Mouse (Mus musculus) granulocyte monocyte progenitor cell, adult 5-6 weeks (primary cell): ENCODE results near the gene Kctd6. TPM values are rescaled to one million over a fixed set of nuclear protein-coding genes. Genes with fewer than 3 reads are reported as not detected.

Experiments used
- ATAC-seq: replicated peaks from 2 replicates; pipeline ENCODE4 v1.8.0; 2016; ENCODE audit warnings: mild to moderate bottlenecking, moderate TSS enrichment, inconsistent platforms; ENCODE audit not compliant: poor library complexity, severe bottlenecking
- total RNA-seq, 2 experiments: library from RNA; stranded (forward) in 1 of 2; stranded (reverse) in 1 of 2; fragments of 200-712, 200-1000 nt in 1 of 2; fragments of >200 nt in 1 of 2; fragmentation: Nextera tagmentation in 1 of 2; gene quantifications; 2 replicates each; pipeline ENCODE4 v1.2.3; 2014 to 2017

Kctd6 gene
- total RNA-seq, 2 experiments from 2014 or later: 6.2 to 6.6 TPM

DNA sequence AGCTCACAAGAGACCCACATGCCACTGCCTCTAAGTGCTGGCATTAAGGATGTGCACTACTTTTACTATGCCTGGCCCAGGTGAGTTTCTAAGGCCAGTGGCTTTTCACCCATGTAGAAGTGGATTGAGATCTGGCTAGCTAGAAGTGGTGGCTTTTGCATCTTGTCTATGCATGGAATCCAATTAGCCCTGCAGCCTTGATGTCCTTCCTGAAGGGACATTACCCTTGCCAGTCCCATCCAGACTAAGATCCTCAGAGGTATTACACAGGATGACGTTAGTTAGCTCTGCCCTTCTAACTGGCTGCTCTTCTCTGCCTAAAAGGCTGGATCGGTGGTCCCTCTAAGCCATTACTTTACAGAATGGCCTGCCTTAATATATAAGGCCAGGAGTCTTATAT lies 944 bp upstream of the Kctd6 start:
- ATAC-seq: no peak

DNA sequence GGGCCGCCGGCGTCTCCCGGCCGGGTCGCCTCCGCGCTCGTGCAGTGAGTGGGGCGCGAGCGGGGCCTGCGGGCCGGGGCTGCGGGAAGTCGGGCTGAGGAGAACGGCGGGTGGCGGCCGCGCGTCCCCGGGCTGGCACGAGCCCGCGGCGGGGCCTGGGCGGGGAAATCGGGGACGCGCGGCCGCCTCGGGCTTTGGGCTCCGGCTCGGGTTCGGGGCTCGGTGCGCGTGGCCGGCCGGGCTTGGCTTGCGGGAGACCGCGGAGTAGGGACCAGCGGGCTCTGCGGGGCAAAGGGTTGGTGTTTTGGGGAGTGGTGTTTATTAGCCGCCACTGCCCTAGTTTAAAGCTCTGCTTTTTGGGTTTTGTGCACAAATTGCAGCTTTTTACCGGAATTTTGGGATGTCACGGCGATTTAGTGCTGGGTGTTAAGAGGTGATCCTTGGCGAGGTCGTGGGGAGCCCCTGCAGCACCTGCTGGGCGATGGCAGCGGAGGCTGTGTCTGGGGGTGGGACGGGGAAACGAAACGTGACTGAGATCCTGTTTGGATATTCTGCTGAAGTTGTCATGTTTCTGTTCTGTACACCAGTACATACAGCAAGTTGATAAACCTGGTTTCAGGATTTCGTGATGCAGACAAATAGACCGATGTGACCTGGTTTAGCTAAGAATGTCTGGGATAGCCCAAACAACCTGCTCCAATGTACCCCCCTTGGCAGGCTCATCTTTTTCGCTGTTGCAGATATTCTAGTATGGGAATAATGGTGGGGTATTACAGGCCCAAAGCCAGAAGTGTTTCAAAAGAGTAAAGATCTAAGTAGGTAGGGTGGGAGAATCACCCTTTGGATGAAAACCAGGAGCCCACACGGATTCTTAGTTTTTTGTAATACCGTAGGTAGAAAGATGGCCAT lies 613 bp downstream of the Kctd6 start:
- ATAC-seq: peak; percentile 31

DNA sequence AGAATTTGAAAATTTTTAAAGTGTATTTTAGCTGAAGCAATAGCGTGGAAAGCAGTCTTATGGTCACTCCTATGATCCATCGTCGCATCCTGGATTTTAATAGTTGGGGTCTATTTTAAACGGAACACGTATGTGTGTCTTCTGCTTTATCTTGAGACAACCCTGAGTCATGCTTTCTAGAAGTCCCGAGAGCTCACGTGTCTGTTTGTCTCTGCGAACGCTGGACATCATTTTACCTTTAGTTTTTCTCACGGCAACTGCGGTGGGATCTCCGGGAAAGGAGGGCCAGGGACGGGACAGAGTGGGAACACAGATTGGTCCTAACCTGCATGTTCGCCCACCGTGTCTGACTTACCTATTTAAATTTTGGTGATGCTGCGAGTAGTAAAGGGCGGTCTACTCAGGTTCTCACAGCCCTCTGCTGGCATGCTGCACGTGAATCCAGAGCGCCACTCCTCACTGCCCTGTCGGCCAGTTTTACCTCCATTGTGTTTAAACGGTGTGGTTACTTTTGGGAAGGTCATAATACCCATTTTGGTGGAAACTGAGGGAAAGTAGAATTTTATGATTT lies 1.4 kb downstream of the Kctd6 start:
- ATAC-seq: no peak

DNA sequence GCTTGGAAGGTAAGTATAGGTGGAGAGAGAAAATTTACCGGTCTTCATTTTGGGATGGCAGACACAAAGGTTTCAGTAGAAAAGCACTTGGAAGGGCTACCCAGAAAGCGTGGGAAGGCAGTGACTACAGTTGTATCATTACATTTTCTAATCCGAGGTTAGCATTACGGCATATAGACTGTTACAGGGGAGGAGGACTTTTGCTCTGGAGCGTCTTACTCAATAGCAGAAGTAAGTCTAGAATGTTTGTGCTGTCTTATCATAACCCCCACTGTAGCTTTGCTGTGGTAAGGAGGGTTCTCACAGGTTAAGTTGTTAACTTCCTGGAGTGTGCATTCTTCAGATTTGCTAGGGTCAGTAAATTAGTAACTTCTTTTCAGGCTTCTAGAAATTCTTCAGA lies 2.2 kb downstream of the Kctd6 start:
- peak; percentile 51 for ATAC-seq

DNA sequence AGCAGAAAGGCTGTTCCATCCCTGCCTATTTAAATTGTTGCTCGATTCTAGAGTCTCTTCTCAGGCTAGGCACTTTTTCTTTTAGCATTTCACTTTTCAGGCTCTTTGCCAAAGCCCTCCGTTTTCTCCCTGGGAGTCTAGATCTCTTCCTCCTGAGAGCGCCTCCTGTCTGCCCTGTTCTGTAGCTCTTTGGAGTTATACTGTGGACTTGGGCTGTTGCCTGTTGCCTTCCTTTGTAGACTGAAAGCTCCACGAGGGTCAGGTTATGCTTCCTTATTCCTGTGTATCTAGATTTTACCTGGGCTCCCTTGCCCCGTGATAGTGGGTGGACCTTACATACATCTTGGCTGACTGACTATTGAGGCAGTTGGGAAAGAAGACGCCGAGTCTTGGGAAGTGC lies 4.3 kb downstream of the Kctd6 start:
- no peak for ATAC-seq

DNA sequence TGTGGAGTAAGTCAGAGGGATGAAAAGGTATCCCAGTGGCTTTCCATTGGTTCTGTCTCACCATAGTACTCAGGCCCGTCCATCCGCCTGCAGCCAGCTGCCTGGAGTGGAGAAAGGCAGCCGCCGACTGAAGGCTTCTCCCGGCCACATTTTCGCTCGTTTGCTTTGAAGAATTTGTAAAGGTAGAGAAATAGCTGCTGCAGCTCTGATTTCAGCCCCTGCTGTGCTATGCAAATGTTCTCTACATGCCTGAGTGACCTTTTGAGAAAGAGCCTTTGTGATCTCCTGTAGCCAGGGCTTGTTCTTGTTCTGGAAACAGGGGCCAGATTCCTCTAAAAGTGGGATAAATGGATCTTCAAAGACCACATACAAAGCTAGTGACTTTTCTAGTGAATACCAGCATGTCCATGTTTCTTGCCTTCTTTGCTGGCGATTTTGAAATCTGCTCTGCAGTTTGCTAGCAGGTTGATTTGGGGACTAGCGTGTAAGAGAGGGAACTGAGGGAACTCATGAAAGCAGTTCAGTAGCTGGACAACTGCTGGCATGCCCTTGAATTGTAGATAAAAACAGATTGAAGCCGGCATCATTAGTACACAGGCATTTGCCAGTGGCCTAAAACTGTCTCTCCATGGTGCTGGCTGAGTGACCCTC lies 4.9 kb downstream of the Kctd6 start:
- no peak for ATAC-seq

DNA sequence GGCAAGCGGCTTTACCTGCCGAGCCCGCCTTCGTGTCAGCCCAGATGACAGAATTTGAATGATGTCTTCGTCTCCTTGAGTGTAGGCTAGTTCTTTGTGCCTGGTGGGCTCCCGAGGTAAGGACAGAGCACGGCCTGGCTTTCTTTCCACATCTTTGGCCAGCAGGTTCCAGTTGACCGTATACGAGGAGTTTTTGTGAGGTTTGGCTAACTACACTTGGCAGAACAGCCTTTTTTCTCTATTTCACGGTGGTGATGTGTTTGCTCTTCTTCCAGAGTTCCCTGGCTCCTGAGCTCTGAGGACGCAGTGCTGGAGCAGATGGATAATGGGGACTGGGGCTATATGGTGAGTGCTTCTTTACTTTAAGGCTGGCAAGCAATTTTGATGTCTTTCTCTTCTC lies 5.9 kb downstream of the Kctd6 start:
- no peak for ATAC-seq

DNA sequence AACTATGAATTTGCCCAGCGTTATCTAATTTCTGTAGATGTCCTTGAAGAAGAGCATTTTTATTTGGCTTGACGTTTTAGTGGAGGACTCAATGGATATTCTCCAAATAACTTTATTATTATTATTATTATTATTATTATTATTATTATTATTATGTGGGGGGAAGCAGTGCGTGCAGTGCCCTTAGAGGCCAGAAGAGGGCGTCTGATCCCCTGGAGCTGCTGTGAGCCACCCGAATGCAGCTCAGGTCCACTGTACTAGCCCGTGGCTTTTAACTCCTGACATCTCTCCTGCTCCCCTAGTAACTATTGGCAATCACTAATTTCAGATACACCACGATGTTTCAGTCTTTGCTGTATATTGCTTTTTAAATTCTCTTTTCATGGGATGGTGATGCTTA lies 6.4 kb downstream of the Kctd6 start:
- 0 out of 2 replicates have a peak, but pooled peaks have one; percentile 24 for ATAC-seq

DNA sequence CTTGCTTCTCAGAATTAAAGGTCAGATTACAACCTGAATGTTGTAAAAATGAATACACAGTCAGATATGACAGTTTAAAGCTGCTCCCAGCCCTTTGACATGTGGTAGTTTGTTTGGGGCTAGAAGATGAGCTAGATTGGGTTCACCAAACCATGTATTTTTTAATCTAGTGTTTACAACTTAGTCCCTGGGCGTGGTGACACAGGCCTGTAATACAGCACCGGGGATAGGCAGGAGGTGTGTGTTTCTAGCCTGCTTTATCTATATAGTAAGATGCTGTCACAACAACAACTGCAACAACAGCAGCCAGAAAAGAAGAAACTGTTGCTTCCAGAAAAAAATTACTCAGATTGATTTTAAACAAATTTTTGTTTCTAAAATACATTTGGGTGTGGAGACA lies 7.0 kb downstream of the Kctd6 start:
- ATAC-seq: no peak

DNA sequence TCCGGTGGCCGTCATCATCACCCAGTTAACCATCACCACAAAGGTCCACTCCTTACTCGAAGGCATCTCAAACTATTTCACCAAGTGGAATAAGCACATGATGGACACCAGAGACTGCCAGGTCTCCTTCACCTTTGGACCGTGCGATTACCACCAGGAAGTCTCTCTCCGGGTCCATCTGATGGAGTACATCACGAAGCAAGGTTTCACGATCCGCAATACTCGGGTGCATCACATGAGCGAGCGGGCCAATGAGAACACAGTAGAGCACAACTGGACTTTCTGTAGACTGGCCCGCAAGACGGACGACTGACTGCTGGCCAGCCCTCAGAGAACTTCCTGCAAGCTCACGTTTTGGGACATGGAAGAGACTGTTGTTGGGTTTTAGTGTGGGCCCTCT lies 8.6 kb downstream of the Kctd6 start:
- ATAC-seq: no peak

DNA sequence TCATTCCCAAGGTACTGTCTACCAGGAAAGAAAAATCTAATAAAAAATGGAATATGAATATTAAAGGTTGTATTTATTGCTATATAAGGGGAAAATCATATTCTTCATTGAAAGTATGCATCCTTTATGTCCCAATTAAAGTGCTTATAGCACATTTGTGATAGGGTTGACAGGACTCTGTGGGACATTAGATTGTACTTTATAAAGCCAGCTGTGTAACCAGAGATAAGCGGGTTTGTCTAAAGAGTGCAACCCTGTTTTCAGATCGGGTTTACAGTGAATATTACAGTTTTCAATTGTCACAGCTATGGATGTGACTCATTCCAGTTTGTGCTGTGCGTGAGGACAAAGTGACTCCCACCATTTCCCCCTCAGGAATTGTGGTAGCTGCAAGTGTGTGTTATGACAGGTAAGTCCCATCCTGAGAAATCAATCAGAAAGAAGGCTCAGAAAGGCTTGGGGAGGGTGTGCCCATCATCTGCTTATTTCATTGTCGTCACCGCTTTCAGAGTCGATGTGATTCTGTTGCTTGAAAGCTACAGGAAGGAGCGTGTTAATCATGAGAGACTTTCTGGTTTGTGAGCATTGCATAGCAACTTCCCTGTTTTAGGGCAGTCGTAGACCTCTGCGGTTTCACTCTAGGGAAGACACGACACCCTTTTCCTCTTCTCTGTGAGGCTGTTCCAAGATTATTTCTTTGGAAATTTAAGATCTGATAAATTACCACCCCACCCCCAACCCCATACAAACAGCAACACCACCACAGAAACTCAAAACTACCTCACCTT lies 9.8 kb downstream of the Kctd6 start:
- peak; percentile 90 for ATAC-seq

DNA sequence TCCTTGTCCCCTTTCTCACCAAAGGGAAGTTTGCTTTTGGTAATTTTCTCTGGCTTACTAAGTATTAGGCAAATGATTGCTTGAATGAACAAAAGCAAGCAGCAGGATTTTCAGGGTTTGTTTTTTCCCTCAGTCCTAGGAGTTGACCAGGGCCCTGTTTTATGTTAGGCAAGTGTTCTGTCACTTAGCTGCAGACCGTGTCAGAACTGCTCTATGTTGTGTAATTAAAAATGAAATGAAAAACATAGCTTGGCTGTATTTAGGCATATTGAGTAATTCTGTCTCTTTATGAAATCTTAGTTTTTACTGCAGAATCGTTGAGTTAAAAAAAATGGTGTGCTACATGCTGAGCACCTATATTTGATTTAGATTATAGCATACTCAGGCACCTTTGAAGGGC lies 10.9 kb downstream of the Kctd6 start:
- peak; percentile 53 for ATAC-seq

DNA sequence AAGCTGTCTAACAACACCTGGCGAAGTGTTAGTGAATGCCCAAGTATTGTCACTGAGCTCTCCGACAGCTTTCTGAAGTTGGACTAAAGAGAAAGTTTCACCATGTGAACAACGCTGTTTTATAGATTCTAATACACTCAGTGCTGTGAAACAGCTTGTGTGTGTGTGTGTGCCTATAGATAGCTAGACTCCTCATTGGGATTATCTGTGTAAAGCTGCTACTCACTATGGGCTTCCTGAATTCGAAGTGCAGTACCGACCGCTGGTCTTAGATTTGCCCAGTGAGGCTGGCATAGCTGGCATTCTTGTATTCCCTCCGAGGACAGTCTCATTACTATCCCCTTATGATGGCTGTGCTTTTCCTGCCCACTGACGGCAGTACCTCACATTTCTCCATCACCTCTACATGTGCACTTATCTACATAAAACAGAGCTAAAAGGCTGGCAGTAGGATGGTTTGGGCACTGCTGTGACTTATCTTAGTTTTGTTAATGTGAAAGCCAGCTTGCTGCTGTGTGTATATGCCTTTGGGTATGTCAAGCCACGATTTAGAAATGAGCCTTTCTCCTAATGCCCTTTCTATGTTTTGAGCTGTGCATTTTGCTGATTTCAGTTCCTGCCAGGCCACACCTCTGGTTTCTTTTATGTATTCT lies 15.6 kb downstream of the Kctd6 start:
- no peak for ATAC-seq

DNA sequence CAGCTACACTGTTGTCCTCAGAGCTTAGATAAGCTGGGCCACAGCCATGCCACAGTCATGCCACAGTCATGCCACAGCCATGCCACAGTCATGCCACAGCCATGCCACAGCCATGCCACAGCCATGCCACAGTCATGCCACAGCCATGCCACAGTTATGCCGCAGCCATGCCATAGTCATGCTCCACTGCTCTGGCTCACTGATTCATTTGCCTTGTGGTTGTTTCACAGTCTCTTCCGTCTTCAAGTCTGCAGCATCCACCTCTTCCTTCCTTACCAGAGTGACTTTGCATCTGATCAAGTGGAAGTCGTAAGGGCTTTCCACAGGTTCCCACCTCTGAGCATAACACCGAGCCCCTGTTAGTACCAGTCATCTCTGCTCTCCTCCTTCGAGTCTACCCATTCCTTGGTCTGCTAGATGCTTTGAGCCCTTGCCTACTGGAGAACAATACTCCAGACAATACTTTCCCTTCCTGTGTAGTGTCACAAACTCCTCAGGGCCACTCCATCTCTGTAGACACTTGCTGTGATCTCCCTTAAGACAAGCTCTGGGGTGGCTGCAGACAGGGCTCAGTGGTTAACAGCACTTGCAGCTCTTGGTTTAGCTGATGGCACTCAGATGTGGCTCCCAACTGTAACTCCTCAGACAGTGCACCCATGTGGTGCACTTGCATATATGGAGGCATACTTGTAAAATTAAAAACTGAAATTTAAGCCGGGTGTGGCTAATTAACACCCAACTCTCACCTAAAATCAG lies 18.4 kb downstream of the Kctd6 start:
- peak; percentile 59 for ATAC-seq

DNA sequence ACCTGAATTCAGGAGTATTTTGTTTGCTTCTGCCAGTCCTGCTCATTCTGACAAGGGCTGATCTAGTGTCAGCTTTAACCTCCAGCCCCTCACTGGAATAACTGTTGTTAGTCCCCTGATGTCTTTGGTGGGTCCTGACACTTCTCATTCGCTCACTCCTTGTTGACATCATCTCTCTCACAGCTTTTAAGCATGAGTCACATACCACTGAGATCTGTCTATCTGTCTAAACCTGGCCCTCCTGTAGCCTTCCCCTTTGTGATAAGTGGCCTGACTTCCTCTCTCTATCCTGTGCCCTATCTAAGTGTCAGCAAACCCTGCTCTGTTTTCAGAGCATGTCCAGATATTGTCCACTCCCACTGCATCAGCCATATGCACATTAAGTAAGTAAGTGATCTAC lies 19.3 kb downstream of the Kctd6 start:
- peak; percentile 42 for ATAC-seq

DNA sequence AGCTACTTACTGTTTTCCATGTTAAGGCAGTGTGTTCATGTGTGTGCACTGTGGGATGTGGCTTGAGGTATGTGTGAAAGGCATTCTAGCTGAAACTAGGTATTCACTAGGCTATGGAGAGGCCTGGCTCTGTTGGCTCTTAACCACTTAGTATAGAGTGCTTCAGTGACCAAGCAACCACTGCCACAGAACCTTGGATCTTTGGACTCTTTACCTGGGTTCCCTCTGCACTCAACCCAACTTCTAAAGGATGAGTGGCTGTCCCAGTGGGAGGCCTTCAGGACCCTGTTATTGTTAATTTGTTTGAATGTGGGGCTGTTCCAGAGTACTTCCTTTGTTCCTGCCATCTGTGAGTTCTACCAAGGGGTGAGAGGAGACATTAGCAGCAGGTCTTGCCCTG lies 27.9 kb downstream of the Kctd6 start:
- no peak for ATAC-seq

DNA sequence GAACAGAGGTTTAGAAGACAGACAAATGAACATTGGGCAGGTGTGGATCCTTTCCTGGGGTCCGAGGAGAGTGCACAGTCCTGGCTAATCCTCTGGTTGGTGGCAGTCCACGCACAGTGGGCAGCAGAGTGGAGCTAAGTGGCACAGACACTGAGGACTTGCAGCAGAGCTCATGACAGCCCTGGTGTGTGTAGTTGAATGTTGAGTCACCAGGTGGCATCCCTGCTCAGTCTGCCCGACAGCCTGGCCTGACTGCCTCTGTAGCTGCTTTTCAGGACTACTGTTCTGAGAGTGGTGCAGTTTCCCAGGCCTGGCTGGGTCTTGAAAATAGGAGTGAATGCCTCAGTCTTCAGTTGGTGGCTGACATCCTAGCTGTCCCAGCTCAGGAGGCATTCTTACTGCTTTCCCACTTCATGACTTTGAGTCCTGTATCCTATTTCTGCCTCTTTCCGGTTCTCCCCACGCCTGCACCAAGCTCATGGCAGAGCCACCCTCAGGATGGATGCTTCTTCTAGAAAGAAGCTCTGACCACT lies 28.5 kb downstream of the Kctd6 start:
- 0 out of 2 replicates have a peak, but pooled peaks have one; percentile 12 for ATAC-seq

DNA sequence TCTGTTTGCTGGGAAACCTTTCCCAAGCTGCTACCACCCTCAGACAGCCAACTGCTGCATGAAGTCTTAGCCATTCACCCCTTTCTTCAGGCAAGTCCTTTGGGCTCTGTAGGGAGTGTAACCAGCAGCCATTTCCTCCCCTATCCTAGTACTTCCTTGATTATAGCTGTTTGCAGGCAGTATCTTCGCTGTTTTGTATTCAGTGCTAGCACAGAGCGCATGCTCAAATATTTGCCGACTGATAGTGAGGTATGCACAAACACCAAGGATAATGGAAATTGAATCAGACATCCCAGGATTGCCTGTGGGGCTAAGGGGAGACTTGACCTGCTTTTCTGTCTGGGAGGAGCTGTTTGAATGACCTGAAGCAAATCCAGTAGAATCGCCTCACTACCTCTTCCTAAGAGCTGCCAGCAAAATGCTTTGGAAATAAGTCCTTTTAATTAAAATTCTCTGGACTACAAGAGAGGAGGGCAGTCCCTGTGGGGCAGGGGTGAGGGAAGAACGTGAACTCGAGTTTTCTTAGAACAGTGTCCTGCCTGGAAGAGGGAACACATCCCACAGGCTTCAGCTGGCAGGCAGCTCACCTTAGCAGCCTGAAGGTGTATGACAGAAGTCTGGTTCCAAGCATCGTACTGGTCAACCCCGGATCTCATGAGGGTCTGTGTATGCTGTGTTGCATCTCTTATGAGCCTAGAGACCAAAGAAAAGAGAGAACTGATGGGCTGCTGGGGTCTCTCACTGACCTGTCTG lies 29.4 kb downstream of the Kctd6 start:
- no peak for ATAC-seq
